Mouse (Mus musculus): ENCODE measurements around the gene Crtc3.

Crtc3 gene

DNA sequence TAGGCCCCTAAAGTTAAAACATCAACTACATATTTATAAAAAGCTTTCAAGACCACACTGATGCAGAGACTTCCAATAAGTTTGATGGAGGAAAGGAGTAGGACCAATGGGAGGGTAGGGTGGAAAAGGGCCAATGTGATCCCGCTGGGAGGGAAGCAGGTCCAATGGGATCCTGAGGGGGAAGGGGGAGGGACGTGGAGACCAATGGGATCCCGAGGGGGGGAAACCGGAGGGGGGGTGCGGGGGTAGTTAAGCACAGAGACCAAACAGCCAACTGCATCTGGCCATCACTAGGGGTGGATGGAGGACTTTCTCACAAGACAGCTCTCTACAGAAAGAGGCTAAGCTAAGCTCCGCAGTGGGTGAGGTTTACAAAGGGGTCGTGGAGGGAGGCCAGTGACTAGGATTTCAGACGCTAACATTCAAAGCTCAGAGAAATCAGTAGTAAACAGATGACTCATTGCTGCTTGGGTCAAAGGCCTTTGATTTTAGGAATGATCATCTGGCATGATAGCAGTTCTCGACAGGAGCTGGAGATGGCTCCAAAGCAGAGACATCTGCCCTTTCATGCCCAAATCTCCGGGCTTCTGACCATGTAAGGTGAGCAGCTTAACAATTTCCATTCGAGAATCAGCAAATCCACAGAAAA, 83.6 kb downstream of the Crtc3 start:
- DNase-seq (ENCODE audit: low read depth, low spot score), result no peak

- no peak for DNase-seq (ENCODE audit: low read depth, low spot score)
Observed at GRCm38 (mm10) chr7:80602574-80602973, 86.1 kb downstream of the Crtc3 start.

DNA sequence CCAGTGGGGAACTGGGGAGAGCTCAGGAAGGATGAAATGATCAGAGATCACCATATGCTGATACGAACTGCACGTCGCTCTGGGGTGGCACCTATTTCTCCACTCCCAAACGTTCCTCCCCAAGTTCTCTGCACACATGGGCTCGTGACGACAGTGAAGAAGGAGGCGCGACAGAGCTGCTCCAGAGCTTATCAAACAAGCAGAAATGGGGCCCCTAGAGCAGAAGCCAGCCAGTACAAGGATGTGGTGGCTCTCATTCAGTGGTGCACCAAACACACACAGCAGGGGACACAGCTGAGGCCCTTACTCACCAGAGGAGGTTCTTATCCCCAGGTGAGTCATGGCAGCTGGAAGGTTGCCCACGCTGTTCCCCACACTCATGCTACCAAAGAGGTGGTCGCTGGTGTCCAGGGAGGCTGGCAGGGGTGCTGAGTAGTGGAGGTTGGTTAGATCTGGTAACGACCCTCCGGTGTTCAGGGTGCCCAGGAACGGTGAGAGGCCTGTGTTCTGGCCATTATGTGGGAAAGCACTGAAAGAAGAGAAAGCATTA, 90.2 kb downstream of the Crtc3 start:
- peak; percentile 12 for DNase-seq (ENCODE audit: low read depth, low spot score)

- DNase-seq (ENCODE audit: low read depth, low spot score), result no peak
Observed at GRCm38 (mm10) chr7:80597900-80598299, 90.8 kb downstream of the Crtc3 start.

- DNase-seq (ENCODE audit: low read depth, low spot score), result no peak
Observed at GRCm38 (mm10) chr7:80589054-80589746, 99.5 kb downstream of the Crtc3 start.

GRCm38 (mm10) chr7:80587684-80588083, 101.0 kb downstream of the Crtc3 start:
- DNase-seq (ENCODE audit: low read depth, low spot score), result no peak

DNA sequence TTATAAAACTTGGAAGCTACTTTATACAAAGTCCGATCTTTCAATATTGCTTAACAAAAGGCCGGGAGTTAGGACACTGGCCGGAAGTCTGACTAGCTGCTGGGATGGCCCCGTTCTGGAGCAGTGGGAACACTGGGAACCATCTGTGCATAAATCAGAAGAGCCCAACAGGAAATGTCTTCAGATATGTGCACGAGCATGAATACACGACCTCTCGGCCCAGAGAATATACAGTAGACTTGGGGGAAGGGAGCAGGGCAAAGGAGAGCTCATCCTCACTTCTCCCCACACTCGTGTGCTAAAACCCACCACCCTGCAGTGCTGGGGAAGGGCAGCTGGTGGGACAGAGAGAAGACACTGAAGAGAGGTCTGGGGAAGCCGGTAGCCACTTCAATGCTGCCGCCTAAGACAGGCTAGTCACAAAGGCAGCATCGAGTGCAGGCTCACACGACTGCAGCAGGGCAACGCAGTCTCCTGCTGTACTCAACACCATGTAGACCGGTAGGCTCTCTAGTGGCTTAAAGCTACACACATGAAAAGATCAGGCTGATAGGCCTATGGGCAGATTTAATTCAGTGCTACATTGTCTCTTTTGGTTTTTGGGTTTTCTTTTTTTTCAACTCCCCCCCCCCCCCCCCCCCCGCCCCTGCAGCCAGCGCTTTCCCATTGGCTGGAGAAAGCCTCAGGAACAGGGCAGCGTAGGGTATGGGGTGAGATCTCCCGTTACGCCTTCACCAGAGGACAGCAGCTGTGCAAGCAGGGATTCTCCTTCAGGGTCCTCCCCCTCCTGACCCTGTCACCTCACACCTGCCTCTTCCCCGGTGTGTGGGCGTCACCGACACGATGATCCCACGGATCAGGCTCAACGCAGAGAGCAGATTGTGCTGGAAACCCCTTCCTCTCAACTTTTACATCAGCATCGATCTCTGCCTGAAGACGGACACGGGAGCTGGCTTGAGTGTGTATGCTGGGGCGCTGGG, 101.7 kb downstream of the Crtc3 start:
- no peak for DNase-seq (ENCODE audit: low read depth, low spot score)

DNA sequence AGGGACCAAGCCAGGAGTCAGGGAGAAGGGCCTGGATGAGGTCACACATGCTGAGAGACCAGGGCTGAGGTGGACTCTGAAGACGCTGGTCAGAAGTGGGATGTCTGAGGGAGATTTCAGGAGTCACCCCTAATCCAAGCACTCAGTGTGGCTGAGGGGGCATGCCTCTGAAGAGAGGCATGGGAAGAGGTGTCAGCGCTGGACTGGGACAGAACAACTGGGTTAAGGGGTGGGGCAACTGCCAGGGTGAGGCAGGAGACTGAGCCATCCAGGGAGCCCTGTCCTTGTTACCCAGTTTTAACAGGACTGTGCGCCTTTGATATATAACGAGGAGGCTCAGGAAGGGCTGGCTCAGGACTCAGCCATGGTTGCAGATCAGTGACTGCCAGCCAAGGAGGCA, 102.5 kb downstream of the Crtc3 start:
- no peak for DNase-seq (ENCODE audit: low read depth, low spot score)

- DNase-seq (ENCODE audit: low read depth, low spot score), result no peak
Observed at GRCm38 (mm10) chr7:80585380-80585779, 103.3 kb downstream of the Crtc3 start.

- DNase-seq (ENCODE audit: low read depth, low spot score), result peak; percentile 73
Observed at GRCm38 (mm10) chr7:80583981-80584380, 104.7 kb downstream of the Crtc3 start.

DNA sequence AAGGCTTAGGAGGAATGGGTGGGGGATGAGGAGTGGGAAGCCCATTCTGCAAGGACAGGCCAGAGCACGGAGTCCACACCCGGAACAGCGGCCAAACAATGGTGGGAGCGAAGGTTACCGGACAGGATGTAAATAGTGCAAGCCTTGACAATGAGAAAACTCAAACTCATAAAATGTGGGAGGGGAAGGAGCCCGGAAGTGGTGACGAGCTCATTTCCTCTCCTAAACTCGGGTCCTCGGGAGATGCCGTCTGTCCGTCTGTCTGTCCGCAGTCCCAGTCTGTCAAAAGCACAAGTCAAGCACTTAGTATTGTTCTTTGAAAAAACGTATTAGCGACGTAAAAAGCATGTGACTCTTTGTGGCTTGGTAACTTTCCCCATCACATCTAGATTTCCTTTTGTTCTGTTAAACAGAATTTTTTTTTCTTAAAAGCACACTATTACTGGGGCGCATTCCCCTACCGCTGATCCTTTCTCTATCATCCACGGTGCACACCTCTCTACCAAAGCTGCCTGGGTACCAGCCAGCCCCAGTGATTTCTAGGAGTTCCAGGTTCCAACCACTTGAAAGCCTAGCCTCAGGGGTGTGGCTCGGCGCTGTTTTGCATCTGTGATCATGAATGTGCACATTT, 105.7 kb downstream of the Crtc3 start:
- no peak for DNase-seq (ENCODE audit: low read depth, low spot score)

DNA sequence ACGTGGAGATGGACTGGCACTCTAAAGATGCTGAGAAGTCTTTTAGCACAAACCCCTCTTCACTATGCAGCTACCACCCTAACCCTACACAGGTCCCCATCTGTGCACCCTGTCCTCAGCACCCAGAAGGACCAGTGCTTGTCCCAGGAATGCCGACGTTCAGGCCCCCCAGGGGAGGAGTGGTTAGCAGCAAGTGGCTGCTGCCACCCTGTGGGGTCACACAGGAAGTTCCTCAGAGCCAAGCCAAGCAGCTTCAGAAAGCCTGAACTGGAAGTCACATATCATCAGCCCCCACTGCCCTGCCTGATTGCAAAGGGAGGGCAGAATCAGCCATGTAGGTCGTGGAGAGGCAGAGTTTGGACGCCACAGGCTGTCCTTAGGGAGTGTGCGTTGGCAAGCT, 108.3 kb downstream of the Crtc3 start:
- peak; percentile 44 for DNase-seq (ENCODE audit: low read depth, low spot score)

- no peak for DNase-seq (ENCODE audit: low read depth, low spot score)
Observed at GRCm38 (mm10) chr7:80577417-80577980, 111.2 kb downstream of the Crtc3 start.

DNA sequence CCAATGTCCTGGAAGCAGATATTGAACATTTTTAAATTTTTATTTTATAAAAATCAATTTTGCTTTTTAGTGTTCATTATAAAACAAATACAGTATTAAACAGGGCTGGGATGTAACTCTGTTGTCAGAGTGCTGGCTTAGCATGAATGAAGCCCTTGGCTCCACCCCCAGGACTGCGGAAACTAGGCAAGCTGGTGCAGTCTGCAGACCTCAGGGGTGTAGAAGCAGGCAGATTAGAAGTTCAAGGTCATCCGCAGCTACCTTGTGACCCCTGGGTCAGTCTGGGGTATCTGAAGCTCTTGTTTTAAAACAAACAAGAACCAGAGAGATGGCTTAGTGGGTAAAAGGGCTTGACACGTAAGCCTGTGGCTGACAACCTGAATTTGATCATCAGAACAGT, 112.1 kb downstream of the Crtc3 start:
- DNase-seq (ENCODE audit: low read depth, low spot score), result no peak

DNA sequence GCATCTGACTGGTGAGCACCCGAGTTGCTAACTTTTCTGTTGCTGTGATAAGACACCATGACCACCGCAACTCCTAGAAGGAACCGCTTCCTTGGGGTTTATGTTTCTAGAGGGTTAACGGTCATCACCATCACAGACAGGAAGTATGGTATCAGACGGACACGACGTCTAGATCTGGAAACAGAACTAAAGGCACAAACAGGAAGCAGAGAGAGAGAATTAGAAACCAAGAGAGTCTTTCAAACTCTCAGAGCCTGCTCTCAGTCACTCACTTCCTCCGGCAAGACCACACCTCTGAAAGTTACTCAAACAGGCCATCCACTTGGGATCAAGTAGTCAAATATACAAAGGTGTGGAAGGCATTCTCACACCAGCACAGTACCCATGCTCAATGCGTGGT, 112.9 kb downstream of the Crtc3 start:
- DNase-seq (ENCODE audit: low read depth, low spot score), result no peak

GRCm38 (mm10) chr7:80573076-80573475, 115.6 kb downstream of the Crtc3 start:
- no peak for DNase-seq (ENCODE audit: low read depth, low spot score)

GRCm38 (mm10) chr7:80567982-80568381, 120.7 kb downstream of the Crtc3 start:
- no peak for DNase-seq (ENCODE audit: low read depth, low spot score)

- DNase-seq (ENCODE audit: low read depth, low spot score), result no peak
Observed at GRCm38 (mm10) chr7:80561931-80562330, 126.7 kb downstream of the Crtc3 start.

DNA sequence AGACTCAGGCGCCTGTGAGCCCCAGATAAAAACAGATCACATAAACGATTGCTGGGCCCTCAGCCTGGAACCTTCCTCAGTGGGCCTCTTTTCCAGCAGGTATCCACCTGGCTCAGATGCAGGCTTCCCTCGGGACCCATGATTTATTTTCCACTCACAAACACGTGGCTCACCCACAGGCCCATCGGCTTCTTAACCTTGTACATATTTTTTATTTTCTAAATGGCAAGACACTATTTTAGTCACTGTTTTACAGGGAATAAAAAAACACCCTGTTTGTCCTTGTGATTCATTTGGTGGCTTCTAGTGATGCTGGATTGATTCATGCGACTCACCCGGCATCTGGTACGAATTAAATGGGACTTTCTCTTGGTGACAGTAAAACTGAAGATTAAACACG, 127.4 kb downstream of the Crtc3 start:
- no peak for DNase-seq (ENCODE audit: low read depth, low spot score)

DNA sequence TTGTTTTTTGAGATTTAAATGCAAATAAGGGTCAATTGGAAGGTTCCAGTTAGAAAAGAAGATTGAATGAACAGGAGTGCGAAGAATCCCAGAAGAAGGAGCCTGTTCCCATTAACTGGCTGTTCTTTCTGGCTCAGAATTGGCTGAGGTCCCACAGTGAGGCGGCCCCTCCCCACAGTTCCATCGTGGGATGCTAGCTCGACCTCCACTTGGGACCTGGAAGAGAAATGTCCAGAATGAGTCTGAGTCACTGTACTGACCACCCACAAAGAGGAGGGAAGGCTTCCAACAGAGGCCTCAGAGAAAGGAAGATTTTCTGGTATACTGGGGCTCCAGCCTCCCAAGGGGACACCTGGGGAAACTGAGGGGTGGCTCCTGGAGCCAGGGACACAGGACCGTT, 130.1 kb downstream of the Crtc3 start:
- DNase-seq (ENCODE audit: low read depth, low spot score), result peak; percentile 31

DNA sequence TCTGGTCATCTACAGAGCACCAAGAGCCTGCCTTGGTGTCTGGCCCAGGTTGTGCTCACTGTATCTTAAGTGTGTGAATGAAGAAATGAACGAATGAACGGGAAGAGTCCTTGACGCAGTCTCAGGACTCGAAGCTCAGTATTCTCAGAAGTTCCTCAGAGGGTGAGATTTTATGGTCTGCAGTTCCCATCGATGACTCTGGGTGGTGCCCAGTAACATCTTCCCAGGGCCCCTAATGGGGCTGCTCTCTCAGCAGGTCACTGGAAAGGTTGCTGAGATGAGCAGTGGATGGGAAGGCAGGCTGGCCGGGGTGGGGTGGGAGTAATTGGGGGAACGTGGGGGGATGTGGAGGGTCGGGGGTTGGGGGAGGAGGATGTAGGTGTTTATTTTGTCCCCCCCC, 130.6 kb downstream of the Crtc3 start:
- peak; percentile 15 for DNase-seq (ENCODE audit: low read depth, low spot score)
